Mouse (Mus musculus) splenic B cell, adult 2 months (primary cell): Measurements from ENCODE around the gene Rpf1.
A peak's percentile ranks its signal among the peaks of the same experiment; 100 is the strongest.

Source experiments
- DNase-seq: peaks from one replicate; pipeline ENCODE4 v3.0.0-alpha.2; 2011; ENCODE audit warnings: low read depth, low spot score
- H3K27me3 ChIP-seq: 2 replicates; pipeline ENCODE4 v1.6.1; 2012; ENCODE audit warnings: mild to moderate bottlenecking, low read length, moderate library complexity, mixed read lengths; ENCODE audit not compliant: control insufficient read depth, poor library complexity, insufficient read depth, severe bottlenecking
- H3K36me3 ChIP-seq: 2 replicates; pipeline ENCODE4 v1.6.1; 2012; ENCODE audit warnings: mild to moderate bottlenecking, low read length, moderate library complexity, mixed read lengths; ENCODE audit not compliant: control insufficient read depth, poor library complexity, insufficient read depth, severe bottlenecking

Rpf1 gene

GRCm38 (mm10) chr3:146534986-146535385 lies 13.8 kb upstream of the Rpf1 start:
- H3K36me3 ChIP-seq = no peaks in the 10 kb centered on the region
- no peak for DNase-seq
- no peaks in the 10 kb centered on the region for H3K27me3 ChIP-seq

GRCm38 (mm10) chr3:146528335-146528734 lies 7.1 kb upstream of the Rpf1 start:
- no peaks in the 10 kb centered on the region for H3K27me3 ChIP-seq
- DNase-seq = no peak
- H3K36me3 ChIP-seq = no peaks in the 10 kb centered on the region

GRCm38 (mm10) chr3:146521652-146522020 lies 407 bp upstream of the Rpf1 start:
- Histone ChIP-seq H3K27me3 (no peaks in the 10 kb centered on the region), H3K36me3 (peaks cover 8% of the 10 kb centered on the region; the same call in 1 of the 2 replicates)
- no peak for DNase-seq

GRCm38 (mm10) chr3:146520226-146520797 lies 917 bp downstream of the Rpf1 start:
- Histone ChIP-seq H3K27me3 (no peaks in the 10 kb centered on the region), H3K36me3 (peaks cover 9% of the 10 kb centered on the region; the same call in 1 of the 2 replicates)
- DNase-seq = no peak

GRCm38 (mm10) chr3:146506711-146507110 lies 14.5 kb downstream of the Rpf1 start:
- Histone ChIP-seq H3K36me3 (peaks cover 17% of the 10 kb centered on the region), H3K27me3 (no peaks in the 10 kb centered on the region)
- no peak for DNase-seq

GRCm38 (mm10) chr3:146501601-146502123 lies 19.6 kb downstream of the Rpf1 start:
- H3K36me3 ChIP-seq = peaks cover 7% of the 10 kb centered on the region
- DNase-seq = no peak
- no peaks in the 10 kb centered on the region for H3K27me3 ChIP-seq

GRCm38 (mm10) chr3:146500810-146501201 lies 20.4 kb downstream of the Rpf1 start:
- no peaks in the 10 kb centered on the region; the same call in 1 of the 2 replicates for H3K27me3 ChIP-seq
- peaks cover 3% of the 10 kb centered on the region; the same call in 1 of the 2 replicates for H3K36me3 ChIP-seq
- peak; percentile 19 for DNase-seq

GRCm38 (mm10) chr3:146500003-146500809 lies 21.0 kb downstream of the Rpf1 start:
- no peaks in the 10 kb centered on the region; the same call in 1 of the 2 replicates for H3K27me3 ChIP-seq
- peaks cover 2% of the 10 kb centered on the region; the same call in 1 of the 2 replicates for H3K36me3 ChIP-seq
- DNase-seq = peak; percentile 63

GRCm38 (mm10) chr3:146499431-146500002 lies 21.7 kb downstream of the Rpf1 start, which contains the start of the genes Spata1 and Gng5:
Spata1 (minus strand) TSS chr3:146499753.
Gng5 (plus strand) TSS chr3:146499807.
- Histone ChIP-seq H3K36me3 (peaks cover 2% of the 10 kb centered on the region; the same call in 1 of the 2 replicates), H3K27me3 (no peaks in the 10 kb centered on the region; the same call in 1 of the 2 replicates)
- DNase-seq = peak; percentile 94

- Histone ChIP-seq H3K36me3 (peaks cover 2% of the 10 kb centered on the region; the same call in 1 of the 2 replicates), H3K27me3 (no peaks in the 10 kb centered on the region; the same call in 1 of the 2 replicates)
- no peak for DNase-seq
These were observed 22.2 kb downstream of the Rpf1 start for GRCm38 (mm10) chr3:146498989-146499388.

- Histone ChIP-seq H3K27me3 (no peaks in the 10 kb centered on the region; the same call in 1 of the 2 replicates), H3K36me3 (no peaks in the 10 kb centered on the region)
- peak; percentile 10 for DNase-seq
These were observed 26.3 kb downstream of the Rpf1 start for GRCm38 (mm10) chr3:146494941-146495340.

- peaks cover 2% of the 10 kb centered on the region; the same call in 1 of the 2 replicates for H3K36me3 ChIP-seq
- H3K27me3 ChIP-seq = no peaks in the 10 kb centered on the region
- no peak for DNase-seq
These were observed 34.8 kb downstream of the Rpf1 start for GRCm38 (mm10) chr3:146486464-146486863.

GRCm38 (mm10) chr3:146482044-146482443 lies 39.2 kb downstream of the Rpf1 start:
- H3K36me3 ChIP-seq = peaks cover 2% of the 10 kb centered on the region; the same call in 1 of the 2 replicates
- no peak for DNase-seq
- H3K27me3 ChIP-seq = no peaks in the 10 kb centered on the region

- DNase-seq = no peak
- Histone ChIP-seq H3K36me3 (no peaks in the 10 kb centered on the region), H3K27me3 (no peaks in the 10 kb centered on the region)
These were observed 46.8 kb downstream of the Rpf1 start for GRCm38 (mm10) chr3:146474428-146474827.

GRCm38 (mm10) chr3:146473741-146474140 lies 47.5 kb downstream of the Rpf1 start:
- DNase-seq = no peak
- no peaks in the 10 kb centered on the region for H3K36me3 ChIP-seq
- H3K27me3 ChIP-seq = no peaks in the 10 kb centered on the region
